ENCODE assay signal across 13 mouse cellular contexts in genomic region chr19:34553522-34553921, GRCm38 (mm10). TPM values are rescaled to one million over a fixed set of nuclear protein-coding genes. Genes with fewer than 3 reads are reported as not detected.
DNase-seq lines count a peak whose midpoint lies in the region; TF ChIP-seq lines count a peak whose summit lies in the region.
"Had no signal": no experiment of that assay in that cellular context is flagged by ENCODE, and none has a peak within 500 bp of the region (broad histone marks: within the 10 kb centered on the region; RNA-seq: fewer than 3 reads in every experiment).

No protein-coding gene starts in this region.

- TF ChIP-seq POLR2A in thymus, adult 2 months (IDR thresholded peaks at IDR 0.05; ENCODE audit: control insufficient read depth, extremely low read depth, insufficient read depth, low read length, poor library complexity): no peak

- peaks cover 6% of the 10 kb centered on the region; the same call in 1 of the 2 replicates for H3K36me3 ChIP-seq in thymus, adult 2 months (ENCODE audit: control insufficient read depth, insufficient read depth, low read length)

- peak overlapping the region; percentile 78 for H3K27ac ChIP-seq in gastrocnemius, adult 2 months
- H3K27ac ChIP-seq in layer of hippocampus, adult 2 months: peak overlapping the region; percentile 43; the same call in 1 of the 2 replicates
- peak overlapping the region; percentile 49; the same call in 1 of the 2 replicates for H3K27ac ChIP-seq in thymus, adult 2 months (ENCODE audit: control insufficient read depth, insufficient read depth, low read length)
- H3K27ac ChIP-seq: hindbrain, embryonic 14.5 days had no signal

- intact Hi-C loops in gastrocnemius, adult 2 months (cut with DNase I): loop anchor here (5.0 kb wide), 1 partner anchor 34 kb away; no protein-coding TSS in a partner anchor

- 85% methylated on average over 3 of the region's 3 CpGs for WGBS in thymus, adult 2 months

- H3K4me3 ChIP-seq in gastrocnemius, adult 2 months: peak overlapping the region; percentile 50
- no peak overlapping the region for H3K4me3 ChIP-seq in layer of hippocampus, adult 2 months
- H3K4me3 ChIP-seq in thymus, adult 2 months (ENCODE audit: control insufficient read depth, insufficient read depth, low read length): no peak overlapping the region

- no peak for DNase-seq in gastrocnemius, adult 2 months
- DNase-seq in gastrocnemius, postnatal 10 days: no peak
- DNase-seq in layer of hippocampus, adult 2 months (ENCODE audit: low spot score in 2 of 2): no peak
- no peak for DNase-seq in layer of hippocampus, adult 18-20 months (ENCODE audit: low spot score in 2 of 2)
- no peak for DNase-seq in thymus, adult 2 months
- DNase-seq in thymus, postnatal 14 days: no peak
- no peak for DNase-seq in testis, postnatal 10 days (ENCODE audit: low spot score)
- no peak for DNase-seq in cerebellum, postnatal 36 days
- DNase-seq: adrenal gland, adult 8-10 months; cerebellum, adult 8-10 months; spleen, adult 18-20 months; thymus, postnatal 4 days had no signal

- H3K27me3 ChIP-seq in thymus, adult 2 months (ENCODE audit: control insufficient read depth, insufficient read depth, low read length): no peaks in the 10 kb centered on the region

- H3K4me1 ChIP-seq in thymus, adult 2 months (replicated peaks; ENCODE audit: control insufficient read depth, insufficient read depth, low read length): peaks cover 7% of the 10 kb centered on the region; the same call in 1 of the 2 replicates

- no peak for TF ChIP-seq CTCF in gastrocnemius, adult 2 months (IDR thresholded peaks at IDR 0.05)
- TF ChIP-seq CTCF in layer of hippocampus, adult 2 months (conservative IDR thresholded peaks at IDR 0.05): no peak
- no peak for TF ChIP-seq CTCF in thymus, adult 2 months (IDR thresholded peaks at IDR 0.05; ENCODE audit: borderline replicate concordance, control insufficient read depth, extremely low read depth, insufficient read depth, low read length, poor library complexity)

RNA-seq across cellular contexts. Expression of gene Ifit2, which starts 3.0 kb away (rescaled TPM):
- total RNA-seq in gastrocnemius, adult 2 months (2021): 1 to 10 TPM in 1 of 2 experiments, under 1 TPM in 1; 0.99 to 1.3 TPM
- total RNA-seq in gastrocnemius, postnatal 10 days (2021): 1 to 10 TPM; 3.1 to 3.3 TPM
- 1 to 10 TPM; 4.4 to 5.6 TPM for total RNA-seq in layer of hippocampus, adult 2 months (2021)
- total RNA-seq in layer of hippocampus, adult 18-20 months (2021): 1 to 10 TPM; 4.5 to 4.8 TPM
- 5.5 and 7.4 TPM in 2 replicates for polyA plus RNA-seq in thymus, adult 2 months (2012; rRNA removed)

RNA-seq across cellular contexts. Expression of gene Lipa, which starts 26.2 kb away (rescaled TPM):
- 1 to 10 TPM; 5.1 to 7.9 TPM for total RNA-seq in gastrocnemius, adult 2 months (2021)
- 10 to 100 TPM; 12.5 to 17.1 TPM for total RNA-seq in gastrocnemius, postnatal 10 days (2021)
- 10 to 100 TPM; 16.6 to 20.0 TPM for total RNA-seq in layer of hippocampus, adult 2 months (2021)
- 10 to 100 TPM; 18.2 to 19.6 TPM for total RNA-seq in layer of hippocampus, adult 18-20 months (2021)
- 119 and 136 TPM in 2 replicates for polyA plus RNA-seq in thymus, adult 2 months (2012; rRNA removed)

RNA-seq across cellular contexts. Expression of gene Ifit3, which starts 29.8 kb away (rescaled TPM):
- total RNA-seq in gastrocnemius, adult 2 months (2021): under 1 TPM; 0.64 to 0.86 TPM
- 1 to 10 TPM in 1 of 2 experiments, under 1 TPM in 1; 0.87 to 1.6 TPM for total RNA-seq in gastrocnemius, postnatal 10 days (2021)
- 1 to 10 TPM; 1.9 to 4.0 TPM for total RNA-seq in layer of hippocampus, adult 2 months (2021)
- total RNA-seq in layer of hippocampus, adult 18-20 months (2021): 1 to 10 TPM; 3.0 to 4.6 TPM
- polyA plus RNA-seq in thymus, adult 2 months (2012; rRNA removed): 6.1 and 7.8 TPM in 2 replicates

RNA-seq across cellular contexts. Expression of gene Ifit1bl1, which starts 48.2 kb away (rescaled TPM):
- not detected for total RNA-seq in gastrocnemius, adult 2 months (2021)
- total RNA-seq in gastrocnemius, postnatal 10 days (2021): under 1 TPM; 0.11 to 0.16 TPM
- 1 to 10 TPM; 1.3 to 1.9 TPM for total RNA-seq in layer of hippocampus, adult 2 months (2021)
- 1 to 10 TPM; 1.2 to 1.8 TPM for total RNA-seq in layer of hippocampus, adult 18-20 months (2021)
- polyA plus RNA-seq in thymus, adult 2 months (2012; rRNA removed): 1.6 and 2.2 TPM in 2 replicates

RNA-seq across cellular contexts. Expression of gene Ifit3b, which starts 54.2 kb away (rescaled TPM):
- under 1 TPM; 0.56 to 0.95 TPM for total RNA-seq in gastrocnemius, adult 2 months (2021)
- total RNA-seq in gastrocnemius, postnatal 10 days (2021): under 1 TPM; 0.40 to 0.50 TPM
- total RNA-seq in layer of hippocampus, adult 2 months (2021): 1 to 10 TPM; 1.0 to 1.7 TPM
- 1 to 10 TPM; 2.3 to 2.5 TPM for total RNA-seq in layer of hippocampus, adult 18-20 months (2021)
- 1.5 and 2.3 TPM in 2 replicates for polyA plus RNA-seq in thymus, adult 2 months (2012; rRNA removed)
